Mouse (Mus musculus) liver, postnatal 0 days (tissue): ENCODE measurements around the gene Harbi1. TPM values are rescaled to one million over a fixed set of nuclear protein-coding genes. Genes with fewer than 3 reads are reported as not detected.

Source experiments
- ATAC-seq: fragments of 200-750 bp; cut with Nextera tagmentation; 2 replicates; pipeline ENCODE4 v1.8.0; 2017; ENCODE audit warnings: mild to moderate bottlenecking, moderate library complexity
- DNase-seq: peaks from one replicate; pipeline ENCODE4 v3.0.0-alpha.2; 2016
- H3K27ac ChIP-seq: fragments of 300-500 bp; sonication (generic); 2 replicates; pipeline ENCODE4 v1.5.1; 2014; ENCODE audit warnings: antibody characterized with exemption, moderate library complexity, mild to moderate bottlenecking, low read depth
- H3K27me3 ChIP-seq: fragments of 300-500 bp; sonication (generic); 2 replicates; pipeline ENCODE4 v1.6.1; 2014; ENCODE audit warnings: low read length, control low read depth, mixed read lengths; ENCODE audit not compliant: insufficient read depth
- H3K36me3 ChIP-seq: fragments of 300-500 bp; sonication (generic); replicated peaks from 2 replicates; pipeline ENCODE4 v1.6.1; 2014; ENCODE audit warnings: mild to moderate bottlenecking, control low read depth, low read length, moderate library complexity, mixed read lengths; ENCODE audit not compliant: insufficient read depth
- H3K4me1 ChIP-seq: fragments of 300-500 bp; sonication (generic); 2 replicates; pipeline ENCODE4 v1.6.1; 2014; ENCODE audit warnings: antibody characterized with exemption, mild to moderate bottlenecking, control low read depth; ENCODE audit not compliant: insufficient read depth
- H3K4me2 ChIP-seq: fragments of 300-500 bp; sonication (generic); 2 replicates; pipeline ENCODE4 v1.6.1; 2014; ENCODE audit warnings: low read depth, mild to moderate bottlenecking, low read length, moderate library complexity, mixed read lengths
- H3K4me3 ChIP-seq: fragments of 300-500 bp; sonication (generic); 2 replicates; pipeline ENCODE4 v1.5.1; 2014; ENCODE audit warnings: low read depth, low read length
- H3K9ac ChIP-seq: fragments of 300-500 bp; sonication (generic); replicated peaks from 2 replicates; pipeline ENCODE4 v1.6.1; 2014; ENCODE audit warnings: mild to moderate bottlenecking, moderate library complexity
- H3K9me3 ChIP-seq: fragments of 300-500 bp; sonication (generic); 2 replicates; pipeline ENCODE4 v1.6.1; 2016; ENCODE audit warnings: mild to moderate bottlenecking, control low read depth, low read length, mixed read lengths
- CTCF ChIP-seq: sonication (generic); IDR thresholded peaks from 2 replicates; pipeline ENCODE4 v1.5.1; 2016; ENCODE audit warnings: antibody characterized with exemption, low read depth
- EP300 ChIP-seq: IDR thresholded peaks from 2 replicates; pipeline ENCODE4 v1.6.1; 2016; ENCODE audit warnings: antibody characterized with exemption, low read depth, mild to moderate bottlenecking
- WGBS: fragments of 180-500 bp; shearing (Covaris S2); extraction: QIAGEN DNeasy Blood & Tissue Kit; methylation state at CpG from one replicate; pipeline ENCODE4 v1.1.7; 2014; ENCODE audit not compliant: insufficient replicate concordance; 5-methylcytosine and 5-hydroxymethylcytosine counted together
- polyA plus RNA-seq: library from polyadenylated mRNA; unstranded; fragments of >200 nt; fragmentation: Nextera tagmentation; extraction: Ambion mirVana; gene quantifications from 2 replicates; pipeline ENCODE4 v1.2.1, GENCODE M21; 2015

The Harbi1 gene
- polyA plus RNA-seq, result 7.7 and 8.0 TPM in 2 replicates

GRCm38 (mm10) chr2:91710272-91711234, at the start of gene Harbi1, which contains the start of gene Atg13:
TSS of gene Harbi1 (plus strand) at chr2:91710852.
TSS of gene Atg13 (minus strand) at chr2:91710576.
- no peaks in the 10 kb centered on the region for H3K36me3 ChIP-seq
- ATAC-seq, result peak; percentile 98

GRCm38 (mm10) chr2:91660981-91661380, 49.7 kb upstream of the Harbi1 start:
- H3K36me3 ChIP-seq, result peaks cover 69% of the 10 kb centered on the region
- no peaks in the 10 kb centered on the region for H3K4me1 ChIP-seq

More at GRCm38 (mm10) chr2:91710272-91711234, at the start of gene Harbi1, which contains the start of gene Atg13:
- DNase-seq, result peak; percentile 97
- Histone ChIP-seq H3K27ac (peak within 1 kb of the TSS; percentile 92), H3K9ac (peak within 1 kb of the TSS; percentile 98), H3K27me3 (no peaks in the 10 kb centered on the region), H3K9me3 (no peaks in the 10 kb centered on the region), H3K4me3 (peak within 1 kb of the TSS; percentile 96), H3K4me2 (peak within 1 kb of the TSS; percentile 75), H3K4me1 (peaks cover 12% of the 10 kb centered on the region)
- WGBS, result under 1% methylated on average over 66 of the region's 66 CpGs
- peak; percentile 61; the same call in 1 of the 2 replicates for TF ChIP-seq EP300
- no peak for TF ChIP-seq CTCF

GRCm38 (mm10) chr2:91664780-91665179, 45.9 kb upstream of the Harbi1 start:
- Histone ChIP-seq H3K27me3 (no peaks in the 10 kb centered on the region), H3K27ac (no peak overlapping the region), H3K36me3 (peaks cover 67% of the 10 kb centered on the region), H3K4me2 (no peak overlapping the region), H3K4me1 (no peaks in the 10 kb centered on the region), H3K9ac (no peak overlapping the region), H3K4me3 (no peak overlapping the region), H3K9me3 (no peaks in the 10 kb centered on the region)
- DNase-seq (no peak), ATAC-seq (no peak)
- TF ChIP-seq CTCF, result no peak
- no peak for TF ChIP-seq EP300

More at GRCm38 (mm10) chr2:91660981-91661380, 49.7 kb upstream of the Harbi1 start:
- H3K27me3 ChIP-seq, result no peaks in the 10 kb centered on the region
- no peak overlapping the region for H3K27ac ChIP-seq
- ATAC-seq (no peak), DNase-seq (no peak)
- no peak overlapping the region for H3K4me3 ChIP-seq
- no peak overlapping the region for H3K4me2 ChIP-seq
- no peak for TF ChIP-seq EP300
- no peak for TF ChIP-seq CTCF
- H3K9ac ChIP-seq, result no peak overlapping the region
- no peaks in the 10 kb centered on the region for H3K9me3 ChIP-seq
- WGBS, result 68% methylated on average over 6 of the region's 6 CpGs

- ATAC-seq (no peak), DNase-seq (no peak)
- no peak overlapping the region for H3K27ac ChIP-seq
- H3K36me3 ChIP-seq, result peaks cover 75% of the 10 kb centered on the region
- H3K4me1 ChIP-seq, result no peaks in the 10 kb centered on the region
- H3K9me3 ChIP-seq, result no peaks in the 10 kb centered on the region
- no peaks in the 10 kb centered on the region for H3K27me3 ChIP-seq
- no peak overlapping the region for H3K9ac ChIP-seq
- no peak overlapping the region for H3K4me3 ChIP-seq
- no peak overlapping the region for H3K4me2 ChIP-seq
- 87% methylated on average over 6 of the region's 6 CpGs for WGBS
- TF ChIP-seq EP300, result no peak
- TF ChIP-seq CTCF, result no peak
Measured at GRCm38 (mm10) chr2:91666386-91666910, 44.2 kb upstream of the Harbi1 start.

GRCm38 (mm10) chr2:91667747-91668146, 42.9 kb upstream of the Harbi1 start:
- 75% methylated on average over 2 of the region's 2 CpGs for whole genome bisulfite sequencing
- no peak for ATAC-seq
- no peak overlapping the region for H3K9ac ChIP-seq

GRCm38 (mm10) chr2:91669326-91669725, 41.3 kb upstream of the Harbi1 start:
- no peak overlapping the region for H3K27ac ChIP-seq
- no peak overlapping the region for H3K4me3 ChIP-seq
- H3K27me3 ChIP-seq, result no peaks in the 10 kb centered on the region
- no peak for ATAC-seq
- no peak for DNase-seq
- TF ChIP-seq CTCF, result no peak
- no peak for TF ChIP-seq EP300
- WGBS, result 86% methylated on average over 8 of the region's 8 CpGs
- H3K4me2 ChIP-seq, result no peak overlapping the region
- H3K9me3 ChIP-seq, result no peaks in the 10 kb centered on the region
- H3K9ac ChIP-seq, result no peak overlapping the region
- no peaks in the 10 kb centered on the region for H3K4me1 ChIP-seq
- H3K36me3 ChIP-seq, result peaks cover 62% of the 10 kb centered on the region

More at GRCm38 (mm10) chr2:91667747-91668146, 42.9 kb upstream of the Harbi1 start:
- Histone ChIP-seq H3K4me3 (no peak overlapping the region), H3K9me3 (no peaks in the 10 kb centered on the region), H3K27ac (no peak overlapping the region), H3K36me3 (peaks cover 74% of the 10 kb centered on the region), H3K27me3 (no peaks in the 10 kb centered on the region), H3K4me1 (no peaks in the 10 kb centered on the region), H3K4me2 (no peak overlapping the region)
- no peak for DNase-seq
- no peak for TF ChIP-seq EP300
- TF ChIP-seq CTCF, result no peak
